Mouse (Mus musculus): Measurements from ENCODE around the gene Senp3. TPM values are rescaled to one million over a fixed set of nuclear protein-coding genes. Genes with fewer than 3 reads are reported as not detected.

Senp3 gene
- polyA plus RNA-seq (2014; fragmentation: Illumina TruSeq; extraction: RNeasy Lipid Tissue Mini Kit (QIAGEN cat#74804); ENCODE audit: low read depth, low replicate concordance), result 67.4 TPM

DNA sequence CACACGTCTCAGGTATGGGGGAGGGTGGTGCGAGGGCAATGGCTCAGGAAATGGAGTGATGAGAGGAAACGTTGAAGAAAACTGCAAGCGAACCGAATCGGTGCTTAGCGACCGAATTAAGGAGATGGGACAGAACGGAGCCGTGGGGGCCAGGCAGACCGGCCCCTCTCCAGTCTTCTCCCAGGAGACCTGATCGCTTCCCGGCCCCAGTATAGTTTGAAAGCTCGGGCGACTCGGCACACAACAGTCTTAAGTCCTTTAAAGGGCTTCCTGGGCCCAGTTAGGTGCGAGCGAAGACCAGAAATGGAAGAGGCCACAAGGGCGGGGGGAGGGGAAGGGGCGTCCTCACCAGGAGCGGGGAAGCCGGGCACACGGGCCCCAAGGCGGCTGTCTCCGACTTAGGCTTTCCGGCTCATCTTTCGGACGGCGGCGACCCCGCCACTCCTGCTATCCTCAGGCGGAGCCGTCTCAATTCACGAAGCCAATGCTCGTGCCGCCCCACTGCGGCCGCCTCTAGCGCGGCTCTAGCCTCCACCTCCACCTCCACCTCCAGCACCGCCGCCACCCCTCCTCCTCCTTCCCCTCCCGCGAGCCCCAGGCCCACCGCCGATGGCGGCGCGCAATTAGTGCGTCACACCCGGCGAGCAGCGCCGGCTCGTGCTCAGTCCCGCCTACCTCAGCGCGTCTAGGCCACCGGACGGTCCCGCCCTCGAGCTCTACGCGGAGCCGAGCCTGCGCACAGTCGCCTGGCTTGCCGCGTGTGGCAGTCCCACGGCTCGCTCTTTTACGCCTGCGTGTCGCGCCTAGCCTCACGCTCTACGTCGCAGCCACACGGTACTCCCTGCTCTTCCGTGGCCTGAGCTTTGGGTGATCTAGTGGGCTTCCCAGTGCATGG, at the start of gene Senp3:
Gene Senp3, minus strand, starts transcription at position 771 of the 895 bp plus-strand sequence.

DNA sequence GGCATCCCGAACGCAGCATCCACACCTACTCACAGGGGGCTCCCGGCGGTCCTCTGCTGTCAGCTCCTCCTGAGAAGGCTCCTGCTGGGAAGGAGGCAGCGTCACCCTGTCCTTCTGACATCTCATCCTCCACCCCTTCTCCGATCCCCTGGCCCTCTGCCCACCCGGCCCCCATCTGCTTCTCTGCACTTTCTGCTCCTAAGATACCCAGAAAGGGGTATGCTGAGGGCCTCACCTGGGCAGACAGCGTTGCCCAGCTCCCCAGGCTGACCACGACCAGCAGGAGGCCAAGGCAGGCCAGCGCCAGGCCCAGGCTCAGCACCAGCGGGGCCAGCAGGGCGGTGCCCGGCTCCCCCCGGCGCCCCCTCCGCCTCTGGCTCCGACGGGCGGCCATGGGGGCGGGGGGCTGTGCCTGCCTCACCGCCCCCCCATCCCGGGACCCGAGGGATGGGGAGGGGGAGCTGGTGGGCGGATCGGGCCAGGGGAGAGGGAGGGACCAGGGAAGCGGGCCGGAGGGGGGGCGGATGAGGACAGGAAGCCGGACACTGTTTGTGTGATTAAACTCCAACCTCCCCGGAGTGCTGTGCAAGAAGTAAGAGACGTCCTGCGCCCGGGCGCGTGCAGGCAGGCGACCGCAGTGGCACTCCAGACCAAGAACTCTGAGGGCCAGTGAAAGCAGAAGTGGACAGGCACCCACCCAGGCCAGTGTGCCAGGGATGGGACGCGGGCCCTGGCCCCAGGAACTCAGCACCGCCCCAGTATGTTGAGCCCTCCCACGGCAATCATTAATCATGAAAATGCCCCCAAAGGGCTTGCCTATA, 13.7 kb upstream of the Senp3 start, which contains the start of the genes Tnfsf12 and Tnfsfm13:
Gene Tnfsf12, minus strand, starts transcription at position 489 of the 821 bp plus-strand sequence.
Gene Tnfsfm13, minus strand, starts transcription at position 738 of the 821 bp plus-strand sequence.

GRCm38 (mm10) chr11:69685526-69686148, 3.8 kb upstream of the Senp3 start, which contains the start of gene Tnfsf13:
Gene Tnfsf13, minus strand, starts transcription at chr11:69685784.

GRCm38 (mm10) chr11:69672211-69672706, 9.6 kb downstream of the Senp3 start, which contains the start of gene Eif4a1:
Gene Eif4a1, minus strand, starts transcription at chr11:69672423.

GRCm38 (mm10) chr11:69665961-69666664, 15.8 kb downstream of the Senp3 start, which contains the start of gene Cd68:
Gene Cd68, minus strand, starts transcription at chr11:69666153.

GRCm38 (mm10) chr11:69662213-69662966, 19.5 kb downstream of the Senp3 start, which contains the start of gene Mpdu1:
Gene Mpdu1, minus strand, starts transcription at chr11:69662642.

GRCm38 (mm10) chr11:69655264-69656064, 26.4 kb downstream of the Senp3 start, which contains the start of gene Sox15:
Gene Sox15, plus strand, starts transcription at chr11:69655314.

DNA sequence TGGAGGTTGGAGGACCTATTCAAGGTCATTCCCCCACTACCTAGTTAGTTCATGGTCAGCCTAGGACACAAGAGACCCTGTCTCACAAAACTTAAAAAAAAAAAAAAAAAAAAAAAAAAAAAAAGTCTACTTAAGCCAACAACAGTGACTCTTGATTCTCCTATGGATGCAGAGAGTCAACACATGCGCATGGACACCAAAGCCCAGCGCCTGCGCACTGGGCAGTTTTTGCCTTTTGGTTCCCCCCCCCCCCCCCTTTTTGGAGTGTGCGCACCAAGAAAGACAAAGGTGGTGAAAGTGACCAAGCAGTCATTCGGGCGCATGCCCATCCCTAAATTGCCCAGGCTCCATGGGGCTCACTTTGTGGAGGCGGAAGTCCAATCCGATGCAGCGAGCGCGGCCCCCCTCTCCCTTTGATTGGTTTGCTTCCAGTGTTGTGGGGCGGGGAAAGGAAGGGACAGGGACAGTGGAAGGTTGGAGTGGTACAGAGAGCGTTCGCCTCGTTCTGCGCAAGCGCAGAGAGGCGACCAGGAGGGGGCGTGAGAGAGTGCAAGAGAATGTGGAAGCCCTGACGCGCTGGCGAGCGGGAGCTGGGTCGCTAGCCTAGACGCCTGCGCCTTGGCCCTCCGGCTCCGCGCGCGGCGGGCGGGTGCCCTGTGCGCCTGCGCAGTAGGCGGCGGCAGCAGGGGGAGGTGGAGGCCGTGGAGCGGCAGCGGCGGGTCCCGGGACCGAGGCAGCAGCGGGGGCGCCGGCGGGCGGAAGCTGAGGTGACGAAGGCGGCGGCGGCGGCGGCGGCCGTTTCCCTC, 49.4 kb downstream of the Senp3 start, which contains the start of gene Fxr2:
Gene Fxr2, plus strand, starts transcription at position 707 of the 806 bp plus-strand sequence.

Other genes with a start within 250 kb of the Senp3 start
- 1.2 TPM for gene Dnah2, start 133.0 kb downstream of the Senp3 start, polyA plus RNA-seq (2014; fragmentation: Illumina TruSeq; extraction: RNeasy Lipid Tissue Mini Kit (QIAGEN cat#74804); ENCODE audit: low read depth, low replicate concordance)
- 1.1 TPM for gene Efnb3, start 121.9 kb downstream of the Senp3 start, polyA plus RNA-seq (2014; fragmentation: Illumina TruSeq; extraction: RNeasy Lipid Tissue Mini Kit (QIAGEN cat#74804); ENCODE audit: low read depth, low replicate concordance)
- gene Wrap53, start 101.8 kb downstream of the Senp3 start, polyA plus RNA-seq (2014; fragmentation: Illumina TruSeq; extraction: RNeasy Lipid Tissue Mini Kit (QIAGEN cat#74804); ENCODE audit: low read depth, low replicate concordance), result 9.2 TPM
- gene Trp53, start 101.7 kb downstream of the Senp3 start, polyA plus RNA-seq (2014; fragmentation: Illumina TruSeq; extraction: RNeasy Lipid Tissue Mini Kit (QIAGEN cat#74804); ENCODE audit: low read depth, low replicate concordance), result 35.1 TPM
- gene Atp1b2, start 76.1 kb downstream of the Senp3 start, polyA plus RNA-seq (2014; fragmentation: Illumina TruSeq; extraction: RNeasy Lipid Tissue Mini Kit (QIAGEN cat#74804); ENCODE audit: low read depth, low replicate concordance), result 14.8 TPM
- gene Shbg, start 64.2 kb downstream of the Senp3 start, polyA plus RNA-seq (2014; fragmentation: Illumina TruSeq; extraction: RNeasy Lipid Tissue Mini Kit (QIAGEN cat#74804); ENCODE audit: low read depth, low replicate concordance), result not detected
- 16.0 TPM for gene Sat2, start 60.1 kb downstream of the Senp3 start, polyA plus RNA-seq (2014; fragmentation: Illumina TruSeq; extraction: RNeasy Lipid Tissue Mini Kit (QIAGEN cat#74804); ENCODE audit: low read depth, low replicate concordance)
- 64.4 TPM for gene Fxr2, start 49.1 kb downstream of the Senp3 start, polyA plus RNA-seq (2014; fragmentation: Illumina TruSeq; extraction: RNeasy Lipid Tissue Mini Kit (QIAGEN cat#74804); ENCODE audit: low read depth, low replicate concordance)
- gene Sox15, start 26.8 kb downstream of the Senp3 start, polyA plus RNA-seq (2014; fragmentation: Illumina TruSeq; extraction: RNeasy Lipid Tissue Mini Kit (QIAGEN cat#74804); ENCODE audit: low read depth, low replicate concordance), result 0.92 TPM
- 89.0 TPM for gene Mpdu1, start 19.4 kb downstream of the Senp3 start, polyA plus RNA-seq (2014; fragmentation: Illumina TruSeq; extraction: RNeasy Lipid Tissue Mini Kit (QIAGEN cat#74804); ENCODE audit: low read depth, low replicate concordance)
- gene Cd68, start 15.9 kb downstream of the Senp3 start, polyA plus RNA-seq (2014; fragmentation: Illumina TruSeq; extraction: RNeasy Lipid Tissue Mini Kit (QIAGEN cat#74804); ENCODE audit: low read depth, low replicate concordance), result 45.6 TPM
- 395 TPM for gene Eif4a1, start 9.7 kb downstream of the Senp3 start, polyA plus RNA-seq (2014; fragmentation: Illumina TruSeq; extraction: RNeasy Lipid Tissue Mini Kit (QIAGEN cat#74804); ENCODE audit: low read depth, low replicate concordance)
- 5.4 TPM for gene Tnfsf13, start 3.7 kb upstream of the Senp3 start, polyA plus RNA-seq (2014; fragmentation: Illumina TruSeq; extraction: RNeasy Lipid Tissue Mini Kit (QIAGEN cat#74804); ENCODE audit: low read depth, low replicate concordance)
- gene Tnfsf12, start 13.8 kb upstream of the Senp3 start, polyA plus RNA-seq (2014; fragmentation: Illumina TruSeq; extraction: RNeasy Lipid Tissue Mini Kit (QIAGEN cat#74804); ENCODE audit: low read depth, low replicate concordance), result 19.2 TPM
- gene Tnfsfm13, start 14.0 kb upstream of the Senp3 start, polyA plus RNA-seq (2014; fragmentation: Illumina TruSeq; extraction: RNeasy Lipid Tissue Mini Kit (QIAGEN cat#74804); ENCODE audit: low read depth, low replicate concordance), result 8.1 TPM
- gene Polr2a, start 76.6 kb upstream of the Senp3 start, polyA plus RNA-seq (2014; fragmentation: Illumina TruSeq; extraction: RNeasy Lipid Tissue Mini Kit (QIAGEN cat#74804); ENCODE audit: low read depth, low replicate concordance), result 43.9 TPM
- 1.5 TPM for gene Slc35g3, start 79.9 kb upstream of the Senp3 start, polyA plus RNA-seq (2014; fragmentation: Illumina TruSeq; extraction: RNeasy Lipid Tissue Mini Kit (QIAGEN cat#74804); ENCODE audit: low read depth, low replicate concordance)
- gene Zbtb4, start 83.8 kb upstream of the Senp3 start, polyA plus RNA-seq (2014; fragmentation: Illumina TruSeq; extraction: RNeasy Lipid Tissue Mini Kit (QIAGEN cat#74804); ENCODE audit: low read depth, low replicate concordance), result 28.9 TPM
- 8.3 TPM for gene Chrnb1, start 113.9 kb upstream of the Senp3 start, polyA plus RNA-seq (2014; fragmentation: Illumina TruSeq; extraction: RNeasy Lipid Tissue Mini Kit (QIAGEN cat#74804); ENCODE audit: low read depth, low replicate concordance)
- 8.7 TPM for gene Fgf11, start 119.8 kb upstream of the Senp3 start, polyA plus RNA-seq (2014; fragmentation: Illumina TruSeq; extraction: RNeasy Lipid Tissue Mini Kit (QIAGEN cat#74804); ENCODE audit: low read depth, low replicate concordance)
- gene Tmem102, start 123.5 kb upstream of the Senp3 start, polyA plus RNA-seq (2014; fragmentation: Illumina TruSeq; extraction: RNeasy Lipid Tissue Mini Kit (QIAGEN cat#74804); ENCODE audit: low read depth, low replicate concordance), result 13.6 TPM
- 2.2 TPM for gene Gm39566, start 133.2 kb upstream of the Senp3 start, polyA plus RNA-seq (2014; fragmentation: Illumina TruSeq; extraction: RNeasy Lipid Tissue Mini Kit (QIAGEN cat#74804); ENCODE audit: low read depth, low replicate concordance)
- 14.1 TPM for gene Spem2, start 136.4 kb upstream of the Senp3 start, polyA plus RNA-seq (2014; fragmentation: Illumina TruSeq; extraction: RNeasy Lipid Tissue Mini Kit (QIAGEN cat#74804); ENCODE audit: low read depth, low replicate concordance)
- 23.3 TPM for gene Spem1, start 140.1 kb upstream of the Senp3 start, polyA plus RNA-seq (2014; fragmentation: Illumina TruSeq; extraction: RNeasy Lipid Tissue Mini Kit (QIAGEN cat#74804); ENCODE audit: low read depth, low replicate concordance)
- gene Nlgn2, start 155.7 kb upstream of the Senp3 start, polyA plus RNA-seq (2014; fragmentation: Illumina TruSeq; extraction: RNeasy Lipid Tissue Mini Kit (QIAGEN cat#74804); ENCODE audit: low read depth, low replicate concordance), result 19.0 TPM
- gene Tmem256, start 156.4 kb upstream of the Senp3 start, polyA plus RNA-seq (2014; fragmentation: Illumina TruSeq; extraction: RNeasy Lipid Tissue Mini Kit (QIAGEN cat#74804); ENCODE audit: low read depth, low replicate concordance), result 183 TPM
- gene Plscr3, start 164.3 kb upstream of the Senp3 start, polyA plus RNA-seq (2014; fragmentation: Illumina TruSeq; extraction: RNeasy Lipid Tissue Mini Kit (QIAGEN cat#74804); ENCODE audit: low read depth, low replicate concordance), result 31.1 TPM
- 23.7 TPM for gene Tnk1, start 176.6 kb upstream of the Senp3 start, polyA plus RNA-seq (2014; fragmentation: Illumina TruSeq; extraction: RNeasy Lipid Tissue Mini Kit (QIAGEN cat#74804); ENCODE audit: low read depth, low replicate concordance)
- not detected for gene Tmem95, start 195.9 kb upstream of the Senp3 start, polyA plus RNA-seq (2014; fragmentation: Illumina TruSeq; extraction: RNeasy Lipid Tissue Mini Kit (QIAGEN cat#74804); ENCODE audit: low read depth, low replicate concordance)
- 9.4 TPM for gene Kctd11, start 199.3 kb upstream of the Senp3 start, polyA plus RNA-seq (2014; fragmentation: Illumina TruSeq; extraction: RNeasy Lipid Tissue Mini Kit (QIAGEN cat#74804); ENCODE audit: low read depth, low replicate concordance)
- 43.9 TPM for gene Acap1, start 213.5 kb upstream of the Senp3 start, polyA plus RNA-seq (2014; fragmentation: Illumina TruSeq; extraction: RNeasy Lipid Tissue Mini Kit (QIAGEN cat#74804); ENCODE audit: low read depth, low replicate concordance)
- gene 2810408A11Rik, start 218.9 kb upstream of the Senp3 start, polyA plus RNA-seq (2014; fragmentation: Illumina TruSeq; extraction: RNeasy Lipid Tissue Mini Kit (QIAGEN cat#74804); ENCODE audit: low read depth, low replicate concordance), result 14.3 TPM
- 35.5 TPM for gene Neurl4, start 219.0 kb upstream of the Senp3 start, polyA plus RNA-seq (2014; fragmentation: Illumina TruSeq; extraction: RNeasy Lipid Tissue Mini Kit (QIAGEN cat#74804); ENCODE audit: low read depth, low replicate concordance)
- 47.7 TPM for gene Gps2, start 231.8 kb upstream of the Senp3 start, polyA plus RNA-seq (2014; fragmentation: Illumina TruSeq; extraction: RNeasy Lipid Tissue Mini Kit (QIAGEN cat#74804); ENCODE audit: low read depth, low replicate concordance)
- gene Eif5a, start 239.9 kb upstream of the Senp3 start, polyA plus RNA-seq (2014; fragmentation: Illumina TruSeq; extraction: RNeasy Lipid Tissue Mini Kit (QIAGEN cat#74804); ENCODE audit: low read depth, low replicate concordance), result 484 TPM